Mouse (Mus musculus) testis, adult 2 months (tissue): ENCODE results near the gene Psmd4.

Source experiments
- CTCF ChIP-seq: fragments of 200-500 bp; IDR thresholded peaks from 2 replicates; pipeline ENCODE4 v1.5.1; 2012; ENCODE audit warnings: low read depth, mild to moderate bottlenecking, inconsistent platforms, low read length, moderate library complexity; ENCODE audit not compliant: control insufficient read depth, insufficient read depth, insufficient replicate concordance
- POLR2A ChIP-seq: fragments of 200-500 bp; IDR thresholded peaks from 2 replicates; pipeline ENCODE4 v1.6.1; 2012; ENCODE audit warnings: low read depth, mild to moderate bottlenecking, inconsistent platforms, low read length, moderate library complexity; ENCODE audit not compliant: control insufficient read depth

GRCm38 (mm10) chr3:95003273-95003672 is 39.1 kb downstream of the Psmd4 start:
- TF ChIP-seq POLR2A (no peak), CTCF (no peak)
